Mouse (Mus musculus): ENCODE results near the gene Slc46a3.

DNA sequence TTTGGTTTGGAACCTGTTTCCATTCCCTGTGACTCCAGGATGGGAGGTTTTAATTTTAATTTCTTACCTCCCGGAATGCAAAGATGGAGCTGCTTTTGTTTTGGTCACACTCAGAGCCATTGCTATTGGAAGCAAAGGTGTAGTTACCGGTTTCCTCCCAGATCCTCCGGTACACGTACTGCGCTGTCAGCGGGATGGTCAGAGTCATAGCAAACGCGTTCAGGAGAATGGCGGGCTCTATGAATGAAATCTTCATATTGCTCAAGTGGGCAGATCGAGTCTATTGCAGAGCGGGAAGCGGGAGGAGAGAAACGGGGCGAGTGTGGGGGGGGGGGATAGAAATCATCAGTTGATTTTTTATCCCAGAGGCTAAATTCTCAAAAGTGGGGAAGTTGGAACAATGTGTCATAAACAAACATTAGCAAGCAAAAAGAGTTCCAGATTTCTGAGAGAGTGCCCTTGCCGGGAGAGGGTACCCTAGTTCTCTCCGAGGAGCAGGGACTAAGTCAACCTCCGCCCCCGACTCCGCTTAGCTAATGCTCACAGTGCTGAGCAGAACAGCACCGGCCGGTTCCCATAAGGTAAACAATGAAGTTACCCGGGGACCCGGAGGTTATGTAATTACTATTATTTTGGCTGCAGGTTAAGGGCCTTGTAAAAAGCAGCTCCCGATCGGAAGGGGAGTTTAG is 705 bp downstream of the Slc46a3 start:
- TF ChIP-seq POLR2A (IDR thresholded peaks at IDR 0.05; ENCODE audit: extremely low read depth, insufficient read depth, low read length) (no peak), CTCF (IDR thresholded peaks at IDR 0.05; ENCODE audit: extremely low read depth, insufficient read depth, low read length) (no peak)

Measured in cortical plate, adult 2 months (tissue).